Mouse (Mus musculus) MEL (cell line): Measurements from ENCODE around the gene Retnla. TPM values are rescaled to one million over a fixed set of nuclear protein-coding genes. Genes with fewer than 3 reads are reported as not detected.
A peak's percentile ranks its signal among the peaks of the same experiment; 100 is the strongest.
"Not testable (repeated sequence)": the region's sequence is repeated elsewhere in the genome, so short reads cannot be mapped to it uniquely, and the experiment has no call there.

ENCODE experiments used
- DNase-seq: peaks from one replicate; pipeline ENCODE4 v3.0.0; 2011; ENCODE audit warnings: low read depth, low spot score
- H3K27ac ChIP-seq: 2 replicates; pipeline ENCODE4 v1.5.1; 2012; ENCODE audit warnings: low read depth, mild to moderate bottlenecking, control low read depth, low read length, moderate library complexity; ENCODE audit not compliant: control insufficient read depth
- H3K27me3 ChIP-seq, 2 experiments: fragments of 150-350 bp in 1 of 2; sonication (generic) in 1 of 2; 2 replicates each; pipeline ENCODE4 v1.6.1; 2012; ENCODE audit warnings: low read length in 2 of 2, mild to moderate bottlenecking in 2 of 2, improper control_type of control experiment in 1 of 2, moderate library complexity in 1 of 2; ENCODE audit not compliant: insufficient read depth in 2 of 2, control insufficient read depth in 1 of 2
- H3K36me3 ChIP-seq, 2 experiments: 2 replicates each; pipeline ENCODE4 v1.6.1; 2012 to 2014; ENCODE audit warnings: low read length in 2 of 2, improper control_type of control experiment in 1 of 2, inconsistent platforms in 1 of 2, mild to moderate bottlenecking in 1 of 2; ENCODE audit not compliant: insufficient read depth in 2 of 2, control insufficient read depth in 1 of 2
- H3K4me1 ChIP-seq, 2 experiments: fragments of 150-350 bp in 1 of 2; sonication (generic) in 1 of 2; 2 replicates each; pipeline ENCODE4 v1.6.1; 2012; ENCODE audit warnings: low read length in 2 of 2, improper control_type of control experiment in 1 of 2, mild to moderate bottlenecking in 1 of 2; ENCODE audit not compliant: insufficient read depth in 2 of 2, control insufficient read depth in 1 of 2
- H3K4me3 ChIP-seq, 2 experiments: fragments of 150-350 bp in 1 of 2; sonication (generic) in 1 of 2; 2 replicates each; pipeline ENCODE4 v1.5.1; 2012; ENCODE audit warnings: low read depth in 2 of 2, low read length in 2 of 2, mild to moderate bottlenecking in 2 of 2, moderate library complexity in 2 of 2, control low read depth in 1 of 2, improper control_type of control experiment in 1 of 2; ENCODE audit not compliant: control insufficient read depth in 1 of 2, insufficient read depth in 1 of 2
- H3K79me2 ChIP-seq: 2 replicates; pipeline ENCODE4 v1.6.1; 2012; ENCODE audit warnings: mild to moderate bottlenecking, low read length, moderate library complexity; ENCODE audit not compliant: control insufficient read depth, poor library complexity, insufficient read depth
- H3K9ac ChIP-seq: 2 replicates; pipeline ENCODE4 v1.6.1; 2012; ENCODE audit warnings: low read depth, mild to moderate bottlenecking, control low read depth, low read length, moderate library complexity; ENCODE audit not compliant: control insufficient read depth, poor library complexity, severe bottlenecking
- H3K9me3 ChIP-seq: fragments of 150-350 bp; sonication (generic); replicated peaks from 2 replicates; pipeline ENCODE4 v1.6.1; 2012; ENCODE audit warnings: mild to moderate bottlenecking, low read length, improper control_type of control experiment, moderate library complexity; ENCODE audit not compliant: insufficient read depth
- E2F4 ChIP-seq: IDR thresholded peaks from 2 replicates; pipeline ENCODE4 v1.6.1; 2011; ENCODE audit warnings: low read depth, low read length, improper control_type of control experiment, borderline replicate concordance
- EP300 ChIP-seq, 2 experiments: IDR thresholded peaks; 2 replicates each; pipeline ENCODE4 v1.6.1; 2011; ENCODE audit warnings: improper control_type of control experiment in 2 of 2, low read length in 2 of 2, low read depth in 1 of 2, mild to moderate bottlenecking in 1 of 2
- ETS1 ChIP-seq: IDR thresholded peaks from 2 replicates; pipeline ENCODE4 v1.6.1; 2012; ENCODE audit warnings: low read depth, mild to moderate bottlenecking, inconsistent platforms, low read length, improper control_type of control experiment, moderate library complexity
- GATA1 ChIP-seq: IDR thresholded peaks from 2 replicates; pipeline ENCODE4 v1.6.1; 2011; ENCODE audit warnings: low read depth, low read length, improper control_type of control experiment
- MAFK ChIP-seq: IDR thresholded peaks from 2 replicates; pipeline ENCODE4 v1.6.1; 2011; ENCODE audit warnings: low read depth, mild to moderate bottlenecking, low read length, improper control_type of control experiment, borderline replicate concordance
- MEF2A ChIP-seq: IDR thresholded peaks from 2 replicates; pipeline ENCODE4 v1.6.1; 2014; ENCODE audit warnings: low read depth, mild to moderate bottlenecking, inconsistent platforms, low read length, improper control_type of control experiment; ENCODE audit not compliant: poor library complexity, insufficient replicate concordance, severe bottlenecking; ENCODE audit errors: extremely low read depth
- MXI1 ChIP-seq: IDR thresholded peaks from 2 replicates; pipeline ENCODE4 v1.6.1; 2011; ENCODE audit warnings: mild to moderate bottlenecking, low read depth, low read length, improper control_type of control experiment
- NELFE ChIP-seq: IDR thresholded peaks from 2 replicates; pipeline ENCODE4 v1.6.1; 2011; ENCODE audit warnings: low read depth, low read length, improper control_type of control experiment
- POLR2A ChIP-seq, 2 experiments: IDR thresholded peaks; 2 replicates each; pipeline ENCODE4 v1.6.1; 2011 to 2012; ENCODE audit warnings: low read length in 2 of 2, mild to moderate bottlenecking in 2 of 2, control low read depth in 1 of 2, improper control_type of control experiment in 1 of 2, low read depth in 1 of 2, moderate library complexity in 1 of 2; ENCODE audit not compliant: control insufficient read depth in 1 of 2, insufficient read depth in 1 of 2, poor library complexity in 1 of 2
- POLR2AphosphoS5 ChIP-seq: IDR thresholded peaks from 2 replicates; pipeline ENCODE4 v1.6.1; 2012; ENCODE audit warnings: low read depth, borderline replicate concordance, mild to moderate bottlenecking, inconsistent platforms, low read length, moderate library complexity, mixed read lengths
- RAD21 ChIP-seq: IDR thresholded peaks from 2 replicates; pipeline ENCODE4 v1.6.1; 2011; ENCODE audit warnings: mild to moderate bottlenecking, low read depth, low read length, improper control_type of control experiment
- RCOR1 ChIP-seq: IDR thresholded peaks from 2 replicates; pipeline ENCODE4 v1.6.1; 2012; ENCODE audit warnings: low read depth, mild to moderate bottlenecking, inconsistent platforms, low read length, improper control_type of control experiment
- TAL1 ChIP-seq: IDR thresholded peaks from 2 replicates; pipeline ENCODE4 v1.6.1; 2012; ENCODE audit warnings: mild to moderate bottlenecking, inconsistent platforms, low read length, moderate library complexity, mixed read lengths
- UBTF ChIP-seq: IDR thresholded peaks from 2 replicates; pipeline ENCODE4 v1.6.1; 2012; ENCODE audit warnings: low read depth, mild to moderate bottlenecking, inconsistent platforms, low read length, improper control_type of control experiment, moderate library complexity, borderline replicate concordance; ENCODE audit not compliant: insufficient read depth
- USF1 ChIP-seq: IDR thresholded peaks from 2 replicates; pipeline ENCODE4 v1.6.1; 2014; ENCODE audit warnings: low read depth, mild to moderate bottlenecking, inconsistent platforms, low read length, improper control_type of control experiment, moderate library complexity
- ZC3H11A ChIP-seq: IDR thresholded peaks from 2 replicates; pipeline ENCODE4 v1.6.1; 2012; ENCODE audit warnings: low read depth, mild to moderate bottlenecking, inconsistent platforms, low read length, improper control_type of control experiment
- ZKSCAN1 ChIP-seq: IDR thresholded peaks from 2 replicates; pipeline ENCODE4 v1.6.1; 2012; ENCODE audit warnings: low read depth, mild to moderate bottlenecking, inconsistent platforms, low read length, improper control_type of control experiment, moderate library complexity
- polyA plus RNA-seq, 2 experiments: library from polyadenylated mRNA; stranded (reverse) in 1 of 2; unstranded in 1 of 2; fragments of >175 nt in 1 of 2; fragments of >200 nt in 1 of 2; gene quantifications; 2 replicates each; pipeline versions ENCODE4 v1.2.1 to v1.2.4; 2012; ENCODE audit warnings: low replicate concordance in 2 of 2, low read depth in 1 of 2; ENCODE audit not compliant: insufficient read length in 2 of 2, insufficient read depth in 1 of 2, missing spikeins in 1 of 2
- total RNA-seq: library from RNA; depleted of rRNA; stranded (reverse); fragments of 300-350 nt; gene quantifications from 2 replicates; pipeline ENCODE4 v1.2.3, GENCODE M21; 2012

The Retnla gene
- total and polyA plus RNA-seq, 3 experiments, result not detected

- Histone ChIP-seq H3K4me1 (no peaks in the 10 kb centered on the region), H3K27ac (no peak overlapping the region), H3K9ac (no peak overlapping the region), H3K27me3 (no peaks in the 10 kb centered on the region), H3K36me3 (peaks cover 0 to 2% of the 10 kb centered on the region in 2 experiments; a peak in 1 of 4 replicates), H3K4me3 (no peak overlapping the region), H3K9me3 (no peaks in the 10 kb centered on the region), H3K79me2 (no peaks in the 10 kb centered on the region)
- TF ChIP-seq ZKSCAN1 (no peak), RCOR1 (no peak), EP300 (IDR thresholded peaks at IDR 0.05; ENCODE audit: low read depth in 1 of 2, low read length in 2 of 2) (no peak), TAL1 (no peak), MAFK (no peak), POLR2AphosphoS5 (no peak), MXI1 (no peak), NELFE (no peak), E2F4 (no peak), RAD21 (no peak), POLR2A (IDR thresholded peaks at IDR 0.05; ENCODE audit: control insufficient read depth in 1 of 2, insufficient read depth in 1 of 2, low read depth in 1 of 2, low read length in 2 of 2, poor library complexity in 1 of 2) (no peak), USF1 (no peak), ETS1 (no peak), ZC3H11A (no peak), MEF2A (no peak), UBTF (no peak)
- DNase-seq, result no peak
Measured at GRCm38 (mm10) chr16:48832055-48832454, 10.3 kb upstream of the Retnla start.

- H3K4me1 ChIP-seq, result not testable (repeated sequence)
- TF ChIP-seq GATA1 (0 out of 2 replicates have a peak, but pooled peaks have one; percentile 29), RCOR1 (0 out of 2 replicates have a peak, but pooled peaks have one; percentile 27), EP300 (IDR thresholded peaks at IDR 0.05; ENCODE audit: low read depth in 1 of 2, low read length in 2 of 2) (peak; percentile 10 to 17; a peak in 1 of 4 replicates)
- TF ChIP-seq, all 39 proteins: peak for 3; not testable (repeated sequence) for 36
- H3K9ac ChIP-seq, H3K27ac ChIP-seq, H3K79me2 ChIP-seq, H3K9me3 ChIP-seq, H3K27me3 ChIP-seq, H3K36me3 ChIP-seq, H3K4me3 ChIP-seq: not testable (repeated sequence)
- peak; percentile 39 for DNase-seq
Measured at GRCm38 (mm10) chr16:48833626-48834025, 8.7 kb upstream of the Retnla start.
